Mouse (Mus musculus) C2C12 (cell line): ENCODE data around the gene Reln. TPM values are rescaled to one million over a fixed set of nuclear protein-coding genes. Genes with fewer than 3 reads are reported as not detected.

Source experiments
- H3K27me3 ChIP-seq: one replicate; pipeline ENCODE4 v1.6.1; 2011; ENCODE audit not compliant: control insufficient read depth, insufficient read depth, insufficient read length
- H3K36me3 ChIP-seq: one replicate; pipeline ENCODE4 v1.6.1; 2011; ENCODE audit not compliant: control insufficient read depth, insufficient read depth
- H3K4me3 ChIP-seq: one replicate; pipeline ENCODE4 v1.5.1; 2011; ENCODE audit warnings: mild to moderate bottlenecking, control low read depth; ENCODE audit not compliant: poor library complexity, insufficient read depth, severe bottlenecking
- H3K79me2 ChIP-seq: one replicate; pipeline ENCODE4 v1.6.1; 2011; ENCODE audit not compliant: control insufficient read depth, insufficient read depth
- H3K79me3 ChIP-seq: one replicate; pipeline ENCODE4 v1.6.1; 2011; ENCODE audit warnings: low read depth, control low read depth
- H3ac ChIP-seq: one replicate; pipeline ENCODE3; 2011; ENCODE audit warnings: low read depth; ENCODE audit not compliant: control insufficient read depth, insufficient read length
- CEBPB ChIP-seq: IDR thresholded peaks from one replicate; pipeline ENCODE4 v1.6.1; 2011; ENCODE audit warnings: low read depth, mild to moderate bottlenecking, control low read depth, moderate library complexity
- CTCF ChIP-seq: IDR thresholded peaks from one replicate; pipeline ENCODE4 v1.5.1; 2011; ENCODE audit not compliant: control insufficient read depth, insufficient read depth, insufficient read length
- FOSL1 ChIP-seq: IDR thresholded peaks from one replicate; pipeline ENCODE4 v1.8.0; 2011; ENCODE audit warnings: mild to moderate bottlenecking, low read length; ENCODE audit not compliant: poor library complexity, insufficient read depth, severe bottlenecking
- MAX ChIP-seq: IDR thresholded peaks from one replicate; pipeline ENCODE4 v1.6.1; 2011; ENCODE audit warnings: mild to moderate bottlenecking, control low read depth
- MYOD1 ChIP-seq: IDR thresholded peaks from one replicate; pipeline ENCODE4 v1.6.1; 2011; ENCODE audit warnings: low read depth; ENCODE audit not compliant: control insufficient read depth, insufficient read length
- MYOG ChIP-seq: IDR thresholded peaks from one replicate; pipeline ENCODE4 v1.6.1; 2011; ENCODE audit not compliant: control insufficient read depth, insufficient read length; ENCODE audit errors: extremely low read depth
- USF1 ChIP-seq: IDR thresholded peaks from one replicate; pipeline ENCODE4 v1.6.1; 2011; ENCODE audit warnings: low read depth, mild to moderate bottlenecking, control low read depth, moderate library complexity
- polyA plus RNA-seq: library from polyadenylated mRNA; unstranded; fragments of >200 nt; fragmentation: generic; extraction: Trizol; gene quantifications from one replicate; pipeline ENCODE4 v1.2.1, GENCODE M21; 2012; ENCODE audit warnings: missing spikeins

Gene Reln
- polyA plus RNA-seq, 1 experiment: not detected

DNA sequence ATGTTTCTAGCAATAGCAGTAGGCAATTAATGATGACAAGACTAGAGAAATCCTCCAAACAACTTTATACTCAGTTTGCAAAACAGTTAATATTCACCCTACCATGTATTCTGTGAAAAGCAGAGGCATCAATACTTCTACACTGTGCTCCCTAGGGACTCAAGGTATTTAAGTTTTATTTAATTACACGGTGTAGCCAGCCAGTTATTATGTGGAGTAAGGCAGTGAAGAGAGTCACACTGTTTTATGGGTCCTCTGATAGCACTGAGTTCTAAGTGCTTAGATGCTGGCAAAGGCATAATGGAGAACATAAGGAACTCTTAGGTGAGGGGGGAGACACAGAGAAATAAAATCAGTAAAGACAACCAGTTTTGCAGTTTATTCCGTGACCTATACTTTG, 101.0 kb downstream of the Reln start:
- Histone ChIP-seq H3K79me2 (no peaks in the 10 kb centered on the region), H3K27me3 (no peaks in the 10 kb centered on the region), H3K4me3 (no peak overlapping the region), H3ac (no peak overlapping the region), H3K36me3 (no peaks in the 10 kb centered on the region), H3K79me3 (no peaks in the 10 kb centered on the region)
- TF ChIP-seq CTCF (no peak), MYOD1 (no peak), FOSL1 (no peak), CEBPB (no peak), MYOG (no peak), MAX (no peak), USF1 (no peak)

GRCm38 (mm10) chr5:22241560-22241959, 102.9 kb downstream of the Reln start:
- H3K79me3 ChIP-seq: no peaks in the 10 kb centered on the region
- no peak overlapping the region for H3ac ChIP-seq
- H3K4me3 ChIP-seq: no peak overlapping the region
- no peaks in the 10 kb centered on the region for H3K36me3 ChIP-seq
- no peaks in the 10 kb centered on the region for H3K27me3 ChIP-seq
- no peak for TF ChIP-seq MYOD1
- no peak for TF ChIP-seq FOSL1
- TF ChIP-seq MAX: no peak
- TF ChIP-seq MYOG: no peak
- TF ChIP-seq CTCF: no peak
- TF ChIP-seq USF1: no peak
- TF ChIP-seq CEBPB: no peak
- no peaks in the 10 kb centered on the region for H3K79me2 ChIP-seq

- no peaks in the 10 kb centered on the region for H3K79me2 ChIP-seq
- no peak overlapping the region for H3K4me3 ChIP-seq
- H3K27me3 ChIP-seq: no peaks in the 10 kb centered on the region
- no peak overlapping the region for H3ac ChIP-seq
- H3K36me3 ChIP-seq: no peaks in the 10 kb centered on the region
- TF ChIP-seq USF1: no peak
- TF ChIP-seq CEBPB: no peak
- TF ChIP-seq CTCF: no peak
- no peak for TF ChIP-seq MAX
- no peak for TF ChIP-seq FOSL1
- no peak for TF ChIP-seq MYOD1
- no peak for TF ChIP-seq MYOG
- H3K79me3 ChIP-seq: no peaks in the 10 kb centered on the region
Measured at GRCm38 (mm10) chr5:22236801-22237200, 107.7 kb downstream of the Reln start.

DNA sequence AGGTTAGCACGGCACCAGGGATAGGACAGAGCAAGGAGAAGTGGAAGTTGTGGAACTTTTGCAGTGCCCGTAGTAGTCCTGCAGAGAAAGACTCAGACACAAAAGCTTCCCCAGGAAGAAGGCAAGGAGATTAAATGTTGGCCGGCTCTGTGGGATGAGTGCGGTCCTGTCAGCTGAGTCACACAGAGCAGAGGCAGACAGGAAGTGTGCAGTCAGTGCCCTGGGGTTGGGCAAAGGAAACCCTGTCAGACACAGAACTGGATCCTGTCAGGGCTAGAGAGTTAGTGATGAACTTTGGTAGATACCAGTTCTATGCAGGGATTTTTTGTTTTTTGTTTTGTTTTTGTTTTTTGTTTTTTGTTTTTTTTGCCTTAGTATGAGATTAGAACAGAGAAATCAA, 120.0 kb downstream of the Reln start:
- no peaks in the 10 kb centered on the region for H3K36me3 ChIP-seq
- H3K79me3 ChIP-seq: no peaks in the 10 kb centered on the region
- H3K79me2 ChIP-seq: no peaks in the 10 kb centered on the region
- no peak for TF ChIP-seq FOSL1
- no peak for TF ChIP-seq USF1
- peak; percentile 46 for TF ChIP-seq MAX
- no peak for TF ChIP-seq CEBPB
- H3ac ChIP-seq: no peak overlapping the region
- no peaks in the 10 kb centered on the region for H3K27me3 ChIP-seq
- H3K4me3 ChIP-seq: no peak overlapping the region

- H3ac ChIP-seq: no peak overlapping the region
- H3K79me3 ChIP-seq: no peaks in the 10 kb centered on the region
- no peaks in the 10 kb centered on the region for H3K27me3 ChIP-seq
- no peaks in the 10 kb centered on the region for H3K36me3 ChIP-seq
- no peaks in the 10 kb centered on the region for H3K79me2 ChIP-seq
- no peak overlapping the region for H3K4me3 ChIP-seq
- TF ChIP-seq CEBPB (no peak), USF1 (no peak), FOSL1 (no peak), MYOD1 (no peak), MAX (no peak), MYOG (no peak), CTCF (no peak)
Measured at GRCm38 (mm10) chr5:22223940-22224339, 120.6 kb downstream of the Reln start.

- no peaks in the 10 kb centered on the region for H3K36me3 ChIP-seq
- no peaks in the 10 kb centered on the region for H3K79me2 ChIP-seq
- no peak overlapping the region for H3ac ChIP-seq
- H3K27me3 ChIP-seq: no peaks in the 10 kb centered on the region
- no peak overlapping the region for H3K4me3 ChIP-seq
- no peaks in the 10 kb centered on the region for H3K79me3 ChIP-seq
- no peak for TF ChIP-seq FOSL1
- no peak for TF ChIP-seq CEBPB
- no peak for TF ChIP-seq CTCF
- no peak for TF ChIP-seq MYOD1
- no peak for TF ChIP-seq MAX
- no peak for TF ChIP-seq MYOG
- no peak for TF ChIP-seq USF1
Measured at GRCm38 (mm10) chr5:22208311-22209021, 136.0 kb downstream of the Reln start.
